Mouse (Mus musculus) left cerebral cortex, postnatal 25 days (tissue): ENCODE data around the gene Apbb1ip. TPM values are rescaled to one million over a fixed set of nuclear protein-coding genes. Genes with fewer than 3 reads are reported as not detected.

ENCODE experiments used
- DNase-seq, 2 experiments: peaks; one replicate each; pipeline ENCODE4 v3.0.0; 2022; ENCODE audit warnings: low spot score in 2 of 2, mixed read lengths in 1 of 2
- intact Hi-C: fragments of 180-260 bp; cut with DNase I; formaldehyde crosslinking; loops from one replicate; pipeline ENCODE4 v1.15.1; 2025
- total RNA-seq, 2 experiments: library from RNA; stranded (reverse); gene quantifications; 2 replicates each; pipeline ENCODE4 v1.2.3; 2021

Gene Apbb1ip
- total RNA-seq, 2 experiments from 2014 or later, result 5.3 to 6.0 TPM

GRCm38 (mm10) chr2:22774181-22774751 lies 372 bp downstream of the Apbb1ip start:
- intact Hi-C loops, result no loop called here
- peak; percentile 53 to 77 for DNase-seq

DNA sequence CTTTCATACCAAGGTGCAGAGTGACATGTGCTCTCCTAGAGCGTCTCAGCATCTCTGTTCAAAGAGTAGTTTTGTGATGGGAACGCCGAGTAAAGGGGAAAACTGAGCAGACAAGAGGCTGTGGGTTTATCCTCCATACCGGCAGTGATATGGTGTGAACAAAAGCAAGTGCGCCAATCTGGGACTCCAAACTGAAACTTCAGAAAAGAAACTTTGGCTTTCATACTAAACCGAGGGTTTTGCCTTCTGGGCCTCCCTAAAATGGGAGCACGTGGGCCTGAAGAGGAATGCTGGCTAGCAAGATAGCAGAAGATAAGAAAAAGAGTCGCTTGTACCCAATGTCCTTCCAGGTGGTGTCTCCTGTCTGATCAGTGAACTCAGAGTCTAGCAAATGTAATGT lies 1.3 kb downstream of the Apbb1ip start:
- no peak for DNase-seq
- intact Hi-C loops, result no loop called here

- no peak for DNase-seq
- intact Hi-C loops, result no loop called here
Observed at GRCm38 (mm10) chr2:22775681-22776080, 1.8 kb downstream of the Apbb1ip start.

DNA sequence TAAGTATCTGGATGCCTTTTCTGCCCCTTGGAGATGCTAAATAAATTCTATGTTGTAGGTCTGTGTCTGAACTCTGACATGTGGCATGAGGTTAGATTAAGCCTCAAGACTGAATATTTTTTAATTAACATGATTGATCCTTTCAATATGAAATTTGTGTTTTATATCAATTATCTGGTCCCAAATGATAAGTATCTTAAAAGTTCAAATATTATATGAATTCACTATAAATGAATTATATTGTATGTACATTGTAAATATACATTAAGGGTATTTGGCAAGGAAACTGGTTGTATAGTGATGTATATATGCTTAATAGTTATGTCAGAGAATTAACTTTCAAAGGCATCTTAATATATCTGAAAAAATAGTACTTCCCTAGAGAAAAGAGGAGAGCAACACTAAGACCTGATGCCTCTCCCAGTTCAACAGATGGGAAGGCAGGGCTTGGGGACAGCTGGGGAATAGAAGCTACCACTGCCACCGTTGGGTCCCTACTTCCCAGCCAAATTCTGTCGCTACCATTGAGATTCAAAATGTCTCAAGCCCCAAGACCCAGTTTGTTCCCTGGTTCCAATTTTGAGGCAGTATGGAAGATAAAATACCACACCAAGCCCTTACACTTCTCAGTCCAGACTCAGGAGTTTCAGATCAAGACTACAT lies 2.8 kb downstream of the Apbb1ip start:
- DNase-seq, result no peak
- intact Hi-C loops, result no loop called here

DNA sequence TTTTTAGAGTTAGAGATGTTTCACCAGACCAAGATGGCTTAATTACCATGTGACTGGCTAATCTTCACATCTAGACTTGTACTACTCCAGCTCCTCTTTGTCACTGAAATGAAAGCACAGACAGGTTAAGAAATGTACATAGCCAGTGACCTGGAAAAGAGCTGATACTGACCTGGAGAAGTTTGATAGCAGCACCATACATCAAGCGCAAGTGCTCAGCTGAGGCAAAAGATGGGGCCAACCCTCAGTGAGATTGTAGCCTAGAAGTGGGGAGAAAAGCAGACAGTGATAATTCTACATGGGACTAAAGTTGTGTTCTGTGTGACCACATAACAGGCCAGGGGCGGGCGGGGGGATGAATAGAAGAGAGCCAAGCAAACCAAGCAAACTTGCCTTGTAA lies 3.9 kb downstream of the Apbb1ip start:
- no peak for DNase-seq
- intact Hi-C loops, result no loop called here

DNA sequence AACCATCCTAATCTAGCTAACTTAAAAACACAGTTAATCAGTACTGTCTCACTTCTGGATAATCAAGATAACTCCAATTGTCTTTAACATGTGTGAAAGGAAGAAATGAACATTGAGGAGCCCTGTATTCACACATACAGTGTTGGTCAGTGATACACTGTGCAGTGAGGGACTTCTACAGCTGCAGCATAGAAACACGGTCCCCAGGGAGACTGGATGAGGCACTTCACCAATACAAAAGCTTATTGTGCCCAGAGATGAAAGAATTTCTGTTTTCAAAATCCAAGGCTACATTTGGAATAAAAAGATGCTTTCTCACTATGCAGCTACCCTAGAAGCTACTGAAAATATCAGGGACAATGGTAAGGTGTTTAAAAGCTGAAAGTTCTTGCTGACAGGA lies 7.0 kb downstream of the Apbb1ip start:
- intact Hi-C loops, result no loop called here
- no peak for DNase-seq

- no peak for DNase-seq
- intact Hi-C loops, result no loop called here
Observed at GRCm38 (mm10) chr2:22781387-22782009, 7.6 kb downstream of the Apbb1ip start.

DNA sequence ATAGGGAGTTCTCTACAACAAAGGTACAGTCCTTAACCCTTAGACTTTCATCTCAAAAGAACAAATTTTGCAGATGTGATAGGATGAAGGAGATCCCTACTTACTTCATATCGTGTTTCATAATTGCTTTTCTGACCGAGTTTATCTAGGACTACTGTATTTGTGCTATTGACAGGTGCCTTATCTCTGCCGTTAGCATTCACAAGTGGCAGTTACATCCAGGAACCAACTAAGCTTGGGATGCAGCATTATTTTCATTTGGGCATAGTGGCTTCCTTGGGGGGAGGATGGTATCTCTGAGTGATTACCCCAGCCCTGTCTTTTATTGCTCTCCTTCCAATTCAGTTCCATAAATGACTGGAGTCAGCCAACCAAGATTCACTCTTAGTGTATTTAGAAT lies 8.2 kb downstream of the Apbb1ip start:
- intact Hi-C loops, result no loop called here
- DNase-seq, result no peak

GRCm38 (mm10) chr2:22783137-22783638 lies 9.3 kb downstream of the Apbb1ip start:
- intact Hi-C loops, result no loop called here
- DNase-seq, result no peak

DNA sequence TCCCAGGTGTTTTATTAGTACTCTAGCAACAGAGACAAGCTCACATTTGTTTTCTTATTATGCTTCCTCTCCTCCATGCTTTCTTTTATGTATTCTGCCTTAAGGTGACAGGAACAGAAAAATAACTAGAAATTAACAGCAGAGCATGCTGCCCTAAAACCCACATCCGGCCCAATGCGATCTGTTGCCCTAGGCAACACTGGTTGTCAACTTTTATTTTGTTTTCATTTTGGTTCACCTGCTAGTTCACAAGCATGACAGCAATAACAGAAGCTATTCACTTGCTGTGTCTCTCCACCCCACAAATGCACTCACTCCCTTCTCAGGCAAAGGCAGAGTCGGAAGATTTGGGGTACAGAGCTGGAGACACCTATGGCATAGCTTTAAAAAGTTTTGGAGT lies 10.3 kb downstream of the Apbb1ip start:
- no peak for DNase-seq
- intact Hi-C loops, result no loop called here

DNA sequence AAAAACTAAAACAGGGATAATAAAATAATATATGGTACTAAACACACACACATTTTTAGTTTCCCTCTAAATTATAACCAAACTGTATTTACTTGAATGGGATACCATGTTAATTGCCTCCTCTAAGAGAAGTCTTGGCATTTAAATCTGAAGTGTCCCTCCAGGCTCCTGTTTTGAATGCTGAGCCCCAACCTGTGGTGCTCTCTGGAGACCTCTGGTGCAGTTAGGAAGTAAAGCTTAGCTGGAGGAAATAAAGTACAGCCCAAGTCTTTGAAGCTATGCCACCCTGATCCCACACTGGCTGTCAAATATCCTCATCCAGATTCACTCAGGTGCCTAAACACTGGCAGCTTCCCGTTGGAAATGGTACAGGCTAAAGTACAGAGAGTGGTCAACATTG lies 10.9 kb downstream of the Apbb1ip start:
- no peak for DNase-seq
- intact Hi-C loops, result no loop called here

DNA sequence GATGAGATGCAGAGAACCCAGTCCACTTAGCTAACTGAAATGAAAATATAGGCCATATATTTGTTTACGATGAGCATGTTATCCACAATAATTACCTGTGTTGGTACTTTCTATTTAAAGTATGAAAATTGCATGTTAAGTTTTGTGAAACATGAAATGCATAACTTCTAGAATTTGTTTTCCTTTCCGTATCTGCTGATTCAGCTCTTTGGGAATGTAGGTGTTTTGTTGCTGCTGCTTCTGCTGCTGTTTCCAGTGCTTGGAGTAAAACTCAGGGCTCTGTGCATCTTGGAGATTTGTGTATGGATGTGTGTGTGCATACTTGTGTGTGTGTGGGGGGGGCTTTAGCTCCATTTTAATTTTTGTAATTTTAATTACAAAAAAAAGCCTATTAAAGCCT lies 14.8 kb downstream of the Apbb1ip start:
- intact Hi-C loops, result no loop called here
- DNase-seq, result no peak

GRCm38 (mm10) chr2:22789576-22789975 lies 15.7 kb downstream of the Apbb1ip start:
- intact Hi-C loops, result no loop called here
- no peak for DNase-seq

DNA sequence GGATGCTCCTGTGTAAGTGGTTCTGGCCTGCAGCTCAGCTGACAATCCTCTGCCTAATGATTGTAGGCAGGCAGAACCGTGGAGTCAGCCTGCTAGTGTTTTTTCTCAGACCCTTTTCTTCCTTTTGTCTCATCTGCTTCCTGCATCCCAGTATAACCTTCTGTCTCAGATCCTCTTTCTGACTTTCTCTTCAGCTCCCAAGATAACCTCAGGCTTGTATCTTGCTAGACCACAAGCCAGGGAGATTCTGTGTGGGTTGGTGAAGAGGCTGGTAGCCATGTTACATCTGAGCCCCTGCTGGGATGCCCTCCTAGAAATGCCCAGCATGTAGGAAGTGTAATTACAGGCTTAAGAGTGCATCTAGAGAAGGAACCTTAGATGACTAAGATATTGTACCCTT lies 16.5 kb downstream of the Apbb1ip start:
- peak in 1 of 2 experiments; percentile 31 for DNase-seq

GRCm38 (mm10) chr2:22795087-22795486 lies 21.2 kb downstream of the Apbb1ip start:
- DNase-seq, result no peak
- intact Hi-C loops, result no loop called here

More for the DNA sequence above, 16.5 kb downstream of the Apbb1ip start:
- intact Hi-C loops, result no loop called here

DNA sequence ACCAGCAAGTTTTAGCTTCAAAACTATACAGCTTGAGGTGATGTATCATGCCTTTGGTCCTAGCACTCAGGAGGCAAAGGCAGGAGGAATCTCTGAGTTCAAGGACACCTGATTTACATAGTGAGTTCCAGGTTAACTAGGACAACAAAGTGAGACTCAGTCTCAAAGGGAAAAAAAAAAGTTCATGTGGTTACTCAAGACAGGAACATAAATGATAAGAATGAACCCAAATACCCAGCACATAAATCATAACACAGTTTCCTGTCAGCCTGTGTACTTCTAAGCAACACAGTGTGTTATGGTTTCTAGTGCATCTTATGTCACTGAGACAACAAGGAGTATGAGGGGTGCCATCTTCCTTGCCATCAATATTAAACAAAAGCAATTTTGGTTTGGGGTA lies 22.6 kb downstream of the Apbb1ip start:
- intact Hi-C loops, result no loop called here
- no peak for DNase-seq

GRCm38 (mm10) chr2:22799430-22800041 lies 25.6 kb downstream of the Apbb1ip start:
- no peak for DNase-seq
- intact Hi-C loops, result no loop called here

GRCm38 (mm10) chr2:22805589-22805988 lies 31.7 kb downstream of the Apbb1ip start:
- intact Hi-C loops, result no loop called here
- DNase-seq, result no peak

GRCm38 (mm10) chr2:22806576-22806975 lies 32.7 kb downstream of the Apbb1ip start:
- intact Hi-C loops, result no loop called here
- DNase-seq, result no peak

- no peak for DNase-seq
- intact Hi-C loops, result no loop called here
Observed at GRCm38 (mm10) chr2:22807312-22807711, 33.4 kb downstream of the Apbb1ip start.

DNA sequence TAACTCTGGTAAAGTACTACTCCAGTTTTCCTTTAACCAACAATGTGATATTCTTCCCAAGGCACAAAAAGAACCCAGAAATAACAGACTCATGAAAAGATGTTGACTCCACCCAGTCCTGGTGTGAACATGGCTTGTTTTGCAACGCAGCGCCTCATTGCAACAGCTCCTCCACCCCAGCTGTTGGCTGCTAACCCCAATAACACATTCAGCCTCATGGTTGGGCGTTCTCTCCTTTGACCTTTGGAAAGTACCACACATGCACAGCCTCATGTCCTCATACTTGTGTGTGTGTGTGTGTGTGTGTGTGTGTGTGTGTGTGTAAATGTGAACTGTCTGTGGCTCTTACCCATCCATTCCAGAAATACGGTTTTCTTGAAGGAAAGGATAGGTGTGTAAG lies 37.0 kb downstream of the Apbb1ip start:
- DNase-seq, result no peak
- intact Hi-C loops, result no loop called here
